Mouse (Mus musculus) midbrain, embryonic 13.5 days (tissue): ENCODE results near the gene Spdl1. TPM values are rescaled to one million over a fixed set of nuclear protein-coding genes. Genes with fewer than 3 reads are reported as not detected.

Experiments
- ATAC-seq: fragments of 200-750 bp; cut with Nextera tagmentation; 2 replicates; pipeline ENCODE4 v1.8.0; 2017; ENCODE audit warnings: mild to moderate bottlenecking, moderate TSS enrichment, moderate library complexity
- H3K27ac ChIP-seq: fragments of 300-500 bp; sonication (generic); 2 replicates; pipeline ENCODE4 v1.5.1; 2015; ENCODE audit warnings: inconsistent platforms, mild to moderate bottlenecking, moderate library complexity
- H3K27me3 ChIP-seq: fragments of 300-500 bp; sonication (generic); 2 replicates; pipeline ENCODE4 v1.6.1; 2015; ENCODE audit warnings: mild to moderate bottlenecking, inconsistent platforms
- H3K36me3 ChIP-seq: fragments of 300-500 bp; sonication (generic); 2 replicates; pipeline ENCODE4 v1.6.1; 2015; ENCODE audit warnings: mild to moderate bottlenecking, inconsistent platforms
- H3K4me1 ChIP-seq: fragments of 300-500 bp; sonication (generic); replicated peaks from 2 replicates; pipeline ENCODE4 v1.6.1; 2015; ENCODE audit warnings: inconsistent platforms
- H3K4me2 ChIP-seq: fragments of 300-500 bp; sonication (generic); replicated peaks from 2 replicates; pipeline ENCODE4 v1.6.1; 2015; ENCODE audit warnings: moderate library complexity, mild to moderate bottlenecking, inconsistent platforms
- H3K4me3 ChIP-seq: fragments of 300-500 bp; sonication (generic); replicated peaks from 2 replicates; pipeline ENCODE4 v1.5.1; 2015; ENCODE audit warnings: mild to moderate bottlenecking, inconsistent platforms
- H3K9ac ChIP-seq: fragments of 300-500 bp; sonication (generic); replicated peaks from 2 replicates; pipeline ENCODE4 v1.6.1; 2015; ENCODE audit warnings: mild to moderate bottlenecking, inconsistent platforms
- H3K9me3 ChIP-seq: fragments of 300-500 bp; sonication (generic); 2 replicates; pipeline ENCODE4 v1.6.1; 2016; ENCODE audit warnings: mild to moderate bottlenecking, inconsistent platforms
- WGBS: fragments of 180-500 bp; shearing (Covaris S2); methylation state at CpG from one replicate; pipeline ENCODE4 v1.1.7; 2015; 5-methylcytosine and 5-hydroxymethylcytosine counted together
- polyA plus RNA-seq: library from polyadenylated mRNA; unstranded; fragments of >200 nt; fragmentation: Nextera tagmentation; extraction: Ambion mirVana; gene quantifications from 2 replicates; pipeline ENCODE4 v1.2.1, GENCODE M21; 2015

Gene Spdl1
- polyA plus RNA-seq, 1 experiment from 2014 or later: 9.9 TPM

GRCm38 (mm10) chr11:34796097-34796496 is 37.3 kb downstream of the Spdl1 start:
- Histone ChIP-seq H3K9ac (no peak overlapping the region), H3K4me2 (no peak overlapping the region), H3K4me3 (no peak overlapping the region), H3K36me3 (no peaks in the 10 kb centered on the region), H3K9me3 (no peaks in the 10 kb centered on the region), H3K4me1 (no peaks in the 10 kb centered on the region), H3K27ac (no peak overlapping the region), H3K27me3 (no peaks in the 10 kb centered on the region)
- ATAC-seq: no peak
- WGBS: 25% methylated on average over 4 of the region's 4 CpGs

GRCm38 (mm10) chr11:34791872-34792271 is 41.6 kb downstream of the Spdl1 start:
- Histone ChIP-seq H3K36me3 (no peaks in the 10 kb centered on the region), H3K4me3 (no peak overlapping the region), H3K9ac (no peak overlapping the region), H3K9me3 (no peaks in the 10 kb centered on the region), H3K27ac (no peak overlapping the region), H3K27me3 (no peaks in the 10 kb centered on the region), H3K4me1 (no peaks in the 10 kb centered on the region), H3K4me2 (no peak overlapping the region)
- no peak for ATAC-seq
- 60% methylated on average over 8 of the region's 8 CpGs for WGBS

GRCm38 (mm10) chr11:34784864-34785263 is 48.6 kb downstream of the Spdl1 start:
- no peaks in the 10 kb centered on the region for H3K4me1 ChIP-seq
- no peaks in the 10 kb centered on the region for H3K27me3 ChIP-seq
- no peak for ATAC-seq
- no peak overlapping the region for H3K9ac ChIP-seq
- H3K4me3 ChIP-seq: no peak overlapping the region
- no peak overlapping the region for H3K4me2 ChIP-seq
- H3K27ac ChIP-seq: no peak overlapping the region
- H3K9me3 ChIP-seq: no peaks in the 10 kb centered on the region
- H3K36me3 ChIP-seq: no peaks in the 10 kb centered on the region

GRCm38 (mm10) chr11:34783587-34784043 is 49.8 kb downstream of the Spdl1 start, which contains the start of gene Dock2:
Gene Dock2, minus strand, starts transcription at chr11:34783892.
- Histone ChIP-seq H3K4me2 (no peak within 1 kb of the TSS), H3K36me3 (no peaks in the 10 kb centered on the region), H3K4me1 (no peaks in the 10 kb centered on the region), H3K27me3 (no peaks in the 10 kb centered on the region), H3K4me3 (no peak within 1 kb of the TSS), H3K9me3 (no peaks in the 10 kb centered on the region), H3K27ac (no peak within 1 kb of the TSS), H3K9ac (no peak within 1 kb of the TSS)
- 86% methylated on average over 12 of the region's 12 CpGs for WGBS
- no peak for ATAC-seq

GRCm38 (mm10) chr11:34782516-34783430 is 50.7 kb downstream of the Spdl1 start:
- Histone ChIP-seq H3K27me3 (no peaks in the 10 kb centered on the region), H3K4me2 (no peak overlapping the region), H3K9me3 (no peaks in the 10 kb centered on the region), H3K27ac (no peak overlapping the region), H3K36me3 (no peaks in the 10 kb centered on the region), H3K4me3 (no peak overlapping the region), H3K4me1 (no peaks in the 10 kb centered on the region), H3K9ac (no peak overlapping the region)
- WGBS: 85% methylated on average over 8 of the region's 8 CpGs
- ATAC-seq: no peak

- WGBS: 85% methylated on average over 2 of the region's 2 CpGs
Measured at GRCm38 (mm10) chr11:34780786-34781185, 52.7 kb downstream of the Spdl1 start.

GRCm38 (mm10) chr11:34779966-34780365 is 53.5 kb downstream of the Spdl1 start:
- WGBS: 88% methylated on average over 4 of the region's 4 CpGs
- H3K4me2 ChIP-seq: no peak overlapping the region
- H3K9me3 ChIP-seq: no peaks in the 10 kb centered on the region
- H3K27ac ChIP-seq: no peak overlapping the region
- no peaks in the 10 kb centered on the region for H3K36me3 ChIP-seq
- no peak overlapping the region for H3K9ac ChIP-seq
- no peak overlapping the region for H3K4me3 ChIP-seq
- no peaks in the 10 kb centered on the region for H3K27me3 ChIP-seq
- ATAC-seq: no peak
- no peaks in the 10 kb centered on the region for H3K4me1 ChIP-seq

More at GRCm38 (mm10) chr11:34780786-34781185, 52.7 kb downstream of the Spdl1 start:
- Histone ChIP-seq H3K4me1 (no peaks in the 10 kb centered on the region), H3K4me2 (no peak overlapping the region), H3K9me3 (no peaks in the 10 kb centered on the region), H3K36me3 (no peaks in the 10 kb centered on the region), H3K9ac (no peak overlapping the region), H3K27me3 (no peaks in the 10 kb centered on the region), H3K27ac (no peak overlapping the region), H3K4me3 (no peak overlapping the region)
- no peak for ATAC-seq

- Histone ChIP-seq H3K4me3 (no peak overlapping the region), H3K9me3 (no peaks in the 10 kb centered on the region), H3K27ac (no peak overlapping the region), H3K27me3 (no peaks in the 10 kb centered on the region), H3K4me2 (no peak overlapping the region), H3K36me3 (no peaks in the 10 kb centered on the region), H3K4me1 (no peaks in the 10 kb centered on the region), H3K9ac (no peak overlapping the region)
- ATAC-seq: no peak
- 80% methylated on average over 3 of the region's 3 CpGs for WGBS
Measured at GRCm38 (mm10) chr11:34778351-34778750, 55.1 kb downstream of the Spdl1 start.

- WGBS: 91% methylated on average over 4 of the region's 4 CpGs
Measured at GRCm38 (mm10) chr11:34777529-34777928, 55.9 kb downstream of the Spdl1 start.

GRCm38 (mm10) chr11:34776054-34776453 is 57.4 kb downstream of the Spdl1 start:
- Histone ChIP-seq H3K4me2 (no peak overlapping the region), H3K4me1 (no peaks in the 10 kb centered on the region), H3K9ac (no peak overlapping the region), H3K4me3 (no peak overlapping the region), H3K36me3 (no peaks in the 10 kb centered on the region), H3K27ac (no peak overlapping the region), H3K27me3 (no peaks in the 10 kb centered on the region; the same call in 1 of the 2 replicates), H3K9me3 (no peaks in the 10 kb centered on the region)
- WGBS: 85% methylated on average over 2 of the region's 2 CpGs
- ATAC-seq: no peak

More at GRCm38 (mm10) chr11:34777529-34777928, 55.9 kb downstream of the Spdl1 start:
- Histone ChIP-seq H3K9me3 (no peaks in the 10 kb centered on the region), H3K27me3 (no peaks in the 10 kb centered on the region), H3K36me3 (no peaks in the 10 kb centered on the region), H3K9ac (no peak overlapping the region), H3K27ac (no peak overlapping the region), H3K4me3 (no peak overlapping the region), H3K4me2 (no peak overlapping the region), H3K4me1 (no peaks in the 10 kb centered on the region)
- ATAC-seq: no peak

GRCm38 (mm10) chr11:34774636-34775035 is 58.8 kb downstream of the Spdl1 start:
- no peaks in the 10 kb centered on the region for H3K9me3 ChIP-seq
- no peak overlapping the region for H3K9ac ChIP-seq
- H3K36me3 ChIP-seq: no peaks in the 10 kb centered on the region
- H3K4me1 ChIP-seq: no peaks in the 10 kb centered on the region
- no peak overlapping the region for H3K4me2 ChIP-seq
- no peak overlapping the region for H3K27ac ChIP-seq
- WGBS: 80% methylated on average over 2 of the region's 2 CpGs
- ATAC-seq: no peak
- H3K4me3 ChIP-seq: no peak overlapping the region
- H3K27me3 ChIP-seq: no peaks in the 10 kb centered on the region; the same call in 1 of the 2 replicates

GRCm38 (mm10) chr11:34773304-34773895 is 60.0 kb downstream of the Spdl1 start:
- ATAC-seq: no peak
- Histone ChIP-seq H3K27ac (no peak overlapping the region), H3K9me3 (no peaks in the 10 kb centered on the region), H3K9ac (no peak overlapping the region), H3K4me1 (no peaks in the 10 kb centered on the region), H3K27me3 (no peaks in the 10 kb centered on the region; the same call in 1 of the 2 replicates), H3K4me3 (no peak overlapping the region), H3K36me3 (no peaks in the 10 kb centered on the region), H3K4me2 (no peak overlapping the region)
- WGBS: 90% methylated on average over 9 of the region's 9 CpGs
